Mouse (Mus musculus): ENCODE measurements around the gene Rrp9. TPM values are rescaled to one million over a fixed set of nuclear protein-coding genes. Genes with fewer than 3 reads are reported as not detected.

The Rrp9 gene
- 41.0 and 41.2 TPM in 2 replicates for polyA plus RNA-seq (2014; fragmentation: Nextera tagmentation; extraction: Ambion mirVana)

DNA sequence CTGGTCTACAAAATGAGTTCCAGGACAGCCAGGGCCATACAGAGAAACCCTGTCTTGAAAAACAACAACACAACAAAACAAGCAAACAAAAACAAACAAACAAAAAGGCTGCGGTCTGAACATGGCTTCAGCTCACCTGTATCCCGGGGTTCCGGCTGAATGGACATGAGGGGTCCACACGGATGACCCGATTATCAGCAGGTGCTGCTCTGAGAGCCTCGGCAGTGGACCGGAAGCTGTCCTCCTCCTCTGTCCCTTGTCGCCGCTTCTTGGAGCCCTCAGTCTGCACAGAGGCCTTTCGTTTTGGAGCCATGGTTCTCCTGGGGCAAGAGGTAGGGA lies at the start of gene Rrp9:
Gene Rrp9, plus strand, starts transcription at position 301 of the 339 bp plus-strand sequence.
- WGBS = 87% methylated on average over 10 of the region's 10 CpGs

DNA sequence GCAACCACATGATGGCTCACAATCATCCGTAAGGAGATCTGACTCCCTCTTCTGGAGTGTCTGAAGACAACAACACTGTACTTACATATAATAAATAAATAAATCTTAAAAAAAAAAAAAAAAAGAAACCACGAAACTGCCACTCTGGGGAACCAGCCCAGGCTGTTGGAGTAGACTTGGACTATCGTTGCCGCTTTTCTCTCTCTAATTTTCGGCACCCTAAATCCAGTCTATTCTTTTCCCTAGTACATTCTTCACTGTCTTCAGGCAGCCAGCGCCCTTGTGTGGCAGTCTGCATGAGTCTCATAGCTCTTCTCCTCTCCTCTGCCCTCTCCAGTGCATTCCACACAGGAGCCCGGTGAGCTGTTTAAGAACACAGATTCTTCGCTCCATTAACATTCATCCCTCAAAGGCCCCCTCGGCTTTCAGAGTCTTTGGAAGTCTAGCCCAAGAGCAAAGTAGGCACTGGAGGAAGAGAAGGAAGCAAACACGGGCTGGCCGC lies 47.0 kb upstream of the Rrp9 start:
- H3K9ac ChIP-seq (replicated peaks; ENCODE audit: low read length) = peak overlapping the region; percentile 62
- peaks cover 30% of the 10 kb centered on the region for H3K36me3 ChIP-seq (ENCODE audit: control insufficient read depth, insufficient read depth, low read length)
- WGBS = 17% methylated on average over 11 of the region's 11 CpGs
- H3K4me2 ChIP-seq (ENCODE audit: low read length) = peak overlapping the region; percentile 94
- H3K27me3 ChIP-seq (ENCODE audit: control insufficient read depth, insufficient read depth, low read length) = no peaks in the 10 kb centered on the region
- no peaks in the 10 kb centered on the region for H3K9me3 ChIP-seq (ENCODE audit: control insufficient read depth, low read length)
- peak overlapping the region; percentile 93 for H3K27ac ChIP-seq (replicated peaks; ENCODE audit: low read depth, low read length)
- peak; percentile 63 for ATAC-seq (ENCODE audit: low FRiP score, low TSS enrichment)
- DNase-seq = no peak
- H3K4me3 ChIP-seq (replicated peaks; ENCODE audit: low read depth, low read length) = peak overlapping the region; percentile 68
- H3K4me1 ChIP-seq (ENCODE audit: control insufficient read depth, insufficient read depth, low read length) = peaks cover 6% of the 10 kb centered on the region

More for the DNA sequence above, at the start of gene Rrp9:
- Histone ChIP-seq H3K9me3 (ENCODE audit: control insufficient read depth, low read length) (no peaks in the 10 kb centered on the region), H3K4me3 (replicated peaks; ENCODE audit: low read depth, low read length) (peak within 1 kb of the TSS; percentile 66), H3K27ac (replicated peaks; ENCODE audit: low read depth, low read length) (0 out of 2 replicates have a peak within 1 kb of the TSS, but pooled peaks have one; percentile 26), H3K27me3 (ENCODE audit: control insufficient read depth, insufficient read depth, low read length) (no peaks in the 10 kb centered on the region), H3K4me1 (ENCODE audit: control insufficient read depth, insufficient read depth, low read length) (peaks cover 12% of the 10 kb centered on the region), H3K36me3 (ENCODE audit: control insufficient read depth, insufficient read depth, low read length) (peaks cover 6% of the 10 kb centered on the region; the same call in 1 of the 2 replicates), H3K9ac (replicated peaks; ENCODE audit: low read length) (no peak within 1 kb of the TSS; the same call in 1 of the 2 replicates), H3K4me2 (ENCODE audit: low read length) (peak within 1 kb of the TSS; percentile 33; the same call in 1 of the 2 replicates)
- DNase-seq (no peak), ATAC-seq (ENCODE audit: low FRiP score, low TSS enrichment) (no peak)

DNA sequence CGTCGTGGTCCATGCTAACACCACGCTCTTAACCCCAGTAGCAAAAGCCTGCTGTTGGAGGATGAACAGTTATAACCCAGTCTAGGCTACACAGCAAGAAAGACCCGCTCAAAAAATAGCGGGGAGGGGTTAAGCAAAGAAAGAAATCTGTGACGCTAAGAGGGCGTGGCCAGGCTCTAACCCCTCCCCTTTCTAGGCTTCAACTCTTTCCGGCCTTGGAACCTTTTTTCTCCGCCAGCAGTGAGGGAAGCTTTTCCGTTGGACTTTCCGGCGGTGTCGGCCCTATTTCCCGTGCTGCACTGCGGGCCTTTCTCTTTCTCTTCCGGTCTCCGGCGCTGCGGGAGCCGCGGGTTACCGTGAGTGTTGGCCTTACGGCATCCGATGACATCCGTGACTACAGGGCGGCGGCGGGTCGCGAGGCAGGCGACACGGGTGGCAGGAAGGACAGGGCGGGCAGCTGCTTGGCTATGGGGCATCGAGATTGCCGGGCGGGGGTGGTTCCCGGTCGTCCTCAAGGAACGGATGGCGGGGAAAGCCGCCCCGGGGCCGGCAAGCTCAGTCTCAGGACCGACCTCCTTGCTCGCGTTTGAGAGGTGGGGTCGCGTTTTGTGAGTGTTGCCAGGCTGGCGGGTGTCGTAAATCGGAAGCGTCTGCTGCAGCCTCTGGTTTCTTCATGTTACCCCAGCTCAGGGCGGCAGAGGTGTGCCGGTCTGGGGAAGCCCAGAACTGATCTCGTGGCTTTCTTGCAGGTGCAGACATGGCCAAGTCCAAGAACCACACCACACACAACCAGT lies 46.3 kb upstream of the Rrp9 start, which contains the start of gene Rpl29:
Gene Rpl29, plus strand, starts transcription at position 234 of the 794 bp plus-strand sequence.
- Histone ChIP-seq H3K4me3 (replicated peaks; ENCODE audit: low read depth, low read length) (peak within 1 kb of the TSS; percentile 68), H3K27ac (replicated peaks; ENCODE audit: low read depth, low read length) (peak within 1 kb of the TSS; percentile 93), H3K4me2 (ENCODE audit: low read length) (peak within 1 kb of the TSS; percentile 94), H3K36me3 (ENCODE audit: control insufficient read depth, insufficient read depth, low read length) (peaks cover 35% of the 10 kb centered on the region), H3K4me1 (ENCODE audit: control insufficient read depth, insufficient read depth, low read length) (peaks cover 6% of the 10 kb centered on the region), H3K9me3 (ENCODE audit: control insufficient read depth, low read length) (no peaks in the 10 kb centered on the region), H3K9ac (replicated peaks; ENCODE audit: low read length) (peak within 1 kb of the TSS; percentile 88), H3K27me3 (ENCODE audit: control insufficient read depth, insufficient read depth, low read length) (no peaks in the 10 kb centered on the region)
- DNase-seq (peak; percentile 97), ATAC-seq (ENCODE audit: low FRiP score, low TSS enrichment) (peak; percentile 92)
- under 1% methylated on average over 55 of the region's 55 CpGs for WGBS

DNA sequence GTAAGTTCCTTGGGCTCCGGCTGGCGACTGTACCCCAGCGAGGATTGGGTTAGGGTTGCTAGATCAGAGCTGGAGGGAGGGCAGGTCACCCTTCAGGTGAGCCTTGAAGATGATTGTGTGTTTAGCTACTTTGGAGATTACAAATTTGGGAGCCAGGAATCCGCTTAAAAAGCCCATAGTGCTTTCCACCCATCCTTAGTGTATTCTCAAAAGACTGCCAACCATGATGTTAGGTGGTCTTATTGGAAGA lies 45.8 kb upstream of the Rrp9 start:
- Histone ChIP-seq H3K4me3 (replicated peaks; ENCODE audit: low read depth, low read length) (peak overlapping the region; percentile 68), H3K36me3 (ENCODE audit: control insufficient read depth, insufficient read depth, low read length) (peaks cover 35% of the 10 kb centered on the region), H3K27ac (replicated peaks; ENCODE audit: low read depth, low read length) (peak overlapping the region; percentile 93), H3K4me2 (ENCODE audit: low read length) (peak overlapping the region; percentile 94), H3K27me3 (ENCODE audit: control insufficient read depth, insufficient read depth, low read length) (no peaks in the 10 kb centered on the region), H3K4me1 (ENCODE audit: control insufficient read depth, insufficient read depth, low read length) (peaks cover 6% of the 10 kb centered on the region), H3K9me3 (ENCODE audit: control insufficient read depth, low read length) (no peaks in the 10 kb centered on the region), H3K9ac (replicated peaks; ENCODE audit: low read length) (peak overlapping the region; percentile 88)
- no peak for DNase-seq
- WGBS = under 1% methylated on average over 4 of the region's 4 CpGs
- ATAC-seq (ENCODE audit: low FRiP score, low TSS enrichment) = no peak; the same call in 1 of the 2 replicates

DNA sequence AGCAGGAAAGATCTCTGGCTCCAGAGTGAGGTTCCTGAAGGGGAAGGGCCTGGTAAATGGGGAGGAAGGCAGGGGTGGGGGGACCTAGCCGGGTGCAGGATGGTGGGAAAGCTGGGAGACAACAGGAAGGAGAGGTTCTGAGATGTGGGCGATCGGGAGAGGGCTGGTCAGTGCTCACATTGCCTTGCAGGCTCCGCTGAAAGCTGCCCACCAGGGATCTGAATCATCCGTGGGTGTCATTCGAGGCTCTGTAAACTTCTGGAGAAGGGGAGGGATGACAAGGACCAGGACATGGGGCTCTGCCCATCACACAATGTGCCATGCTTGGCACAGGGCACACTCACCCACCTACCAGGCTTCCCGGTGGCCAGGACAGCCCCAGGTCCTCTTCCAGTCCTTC lies 42.4 kb upstream of the Rrp9 start:
- Histone ChIP-seq H3K9me3 (ENCODE audit: control insufficient read depth, low read length) (no peaks in the 10 kb centered on the region), H3K4me1 (ENCODE audit: control insufficient read depth, insufficient read depth, low read length) (peaks cover 11% of the 10 kb centered on the region), H3K9ac (replicated peaks; ENCODE audit: low read length) (no peak overlapping the region), H3K27me3 (ENCODE audit: control insufficient read depth, insufficient read depth, low read length) (no peaks in the 10 kb centered on the region), H3K27ac (replicated peaks; ENCODE audit: low read depth, low read length) (no peak overlapping the region), H3K36me3 (ENCODE audit: control insufficient read depth, insufficient read depth, low read length) (peaks cover 35% of the 10 kb centered on the region), H3K4me2 (ENCODE audit: low read length) (no peak overlapping the region), H3K4me3 (replicated peaks; ENCODE audit: low read depth, low read length) (no peak overlapping the region)
- 85% methylated on average over 7 of the region's 7 CpGs for WGBS
- no peak for DNase-seq
- no peak for ATAC-seq (ENCODE audit: low FRiP score, low TSS enrichment)

DNA sequence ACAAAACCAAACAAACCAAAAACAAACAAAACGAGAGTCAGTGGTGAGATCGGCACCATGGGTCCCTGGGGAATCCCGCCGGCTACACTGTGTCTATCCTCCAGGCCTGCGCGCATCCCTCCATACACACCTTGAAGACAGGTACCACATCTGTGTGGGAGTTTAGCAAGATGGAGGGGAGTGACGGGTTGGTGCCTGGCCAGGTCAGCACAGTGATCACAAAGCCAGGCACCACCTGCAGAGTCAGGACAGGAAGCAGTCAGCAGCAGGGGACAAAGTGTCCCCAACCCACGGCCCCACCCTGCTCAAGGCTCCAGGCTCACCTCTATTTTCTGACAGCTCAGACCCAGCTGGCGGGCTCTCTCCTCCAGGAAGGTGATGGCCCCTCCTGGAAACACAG lies 39.2 kb upstream of the Rrp9 start:
- no peak overlapping the region for H3K4me2 ChIP-seq (ENCODE audit: low read length)
- peaks cover 27% of the 10 kb centered on the region for H3K36me3 ChIP-seq (ENCODE audit: control insufficient read depth, insufficient read depth, low read length)
- H3K9me3 ChIP-seq (ENCODE audit: control insufficient read depth, low read length) = no peaks in the 10 kb centered on the region
- H3K27me3 ChIP-seq (ENCODE audit: control insufficient read depth, insufficient read depth, low read length) = no peaks in the 10 kb centered on the region
- H3K4me3 ChIP-seq (replicated peaks; ENCODE audit: low read depth, low read length) = no peak overlapping the region
- 81% methylated on average over 9 of the region's 9 CpGs for WGBS
- H3K27ac ChIP-seq (replicated peaks; ENCODE audit: low read depth, low read length) = no peak overlapping the region
- H3K4me1 ChIP-seq (ENCODE audit: control insufficient read depth, insufficient read depth, low read length) = peaks cover 10% of the 10 kb centered on the region; the same call in 1 of the 2 replicates
- ATAC-seq (ENCODE audit: low FRiP score, low TSS enrichment) (no peak), DNase-seq (no peak)
- H3K9ac ChIP-seq (replicated peaks; ENCODE audit: low read length) = no peak overlapping the region

DNA sequence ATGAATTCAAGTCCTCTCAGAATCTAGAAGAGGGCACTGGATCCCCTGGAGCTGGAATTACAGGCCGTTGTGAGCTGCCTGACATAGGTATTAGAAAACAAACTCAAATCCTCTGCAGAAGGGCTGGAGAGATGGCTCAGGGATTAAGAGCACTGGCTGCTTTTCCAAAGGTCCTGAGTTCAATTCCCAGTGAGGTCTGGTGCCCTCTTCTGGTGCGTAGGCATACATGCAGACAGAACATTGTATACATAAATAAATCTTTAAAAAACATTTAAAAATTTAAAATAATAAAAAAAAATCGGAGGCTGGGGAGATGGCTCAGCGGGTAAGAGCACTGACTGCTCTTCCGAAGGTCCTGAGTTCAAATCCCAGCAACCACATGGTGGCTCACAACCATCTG lies 33.1 kb upstream of the Rrp9 start:
- peaks cover 18% of the 10 kb centered on the region for H3K4me1 ChIP-seq (ENCODE audit: control insufficient read depth, insufficient read depth, low read length)
- H3K27ac ChIP-seq (replicated peaks; ENCODE audit: low read depth, low read length) = no peak overlapping the region
- 79% methylated on average over 5 of the region's 5 CpGs for WGBS
- no peak overlapping the region for H3K4me3 ChIP-seq (replicated peaks; ENCODE audit: low read depth, low read length)
- DNase-seq = no peak
- H3K9me3 ChIP-seq (ENCODE audit: control insufficient read depth, low read length) = no peaks in the 10 kb centered on the region
- no peaks in the 10 kb centered on the region for H3K27me3 ChIP-seq (ENCODE audit: control insufficient read depth, insufficient read depth, low read length)
- no peaks in the 10 kb centered on the region for H3K36me3 ChIP-seq (ENCODE audit: control insufficient read depth, insufficient read depth, low read length)
- no peak overlapping the region for H3K4me2 ChIP-seq (ENCODE audit: low read length)
- no peak overlapping the region for H3K9ac ChIP-seq (replicated peaks; ENCODE audit: low read length)
- no peak for ATAC-seq (ENCODE audit: low FRiP score, low TSS enrichment)

DNA sequence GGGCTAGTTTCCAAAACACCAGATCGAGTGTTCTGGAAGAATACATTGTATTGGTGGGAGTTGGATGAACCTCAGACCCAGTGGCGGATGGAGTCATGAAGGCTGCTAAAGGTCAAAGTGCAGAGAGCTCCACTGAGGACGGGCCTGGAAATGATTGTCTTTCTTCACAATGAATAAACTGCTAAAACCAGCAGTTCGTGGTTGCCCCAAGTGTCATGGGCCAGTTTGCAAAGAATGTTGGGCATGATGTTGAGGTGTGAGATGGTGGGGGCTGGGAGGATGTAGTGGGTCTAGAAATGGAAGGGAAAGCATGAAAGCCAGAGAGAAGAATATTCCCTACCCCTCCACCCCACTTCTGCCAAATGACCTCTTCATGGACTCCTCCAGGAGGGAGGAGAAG lies 30.9 kb upstream of the Rrp9 start:
- DNase-seq = no peak
- no peak overlapping the region for H3K27ac ChIP-seq (replicated peaks; ENCODE audit: low read depth, low read length)
- no peak overlapping the region for H3K4me3 ChIP-seq (replicated peaks; ENCODE audit: low read depth, low read length)
- peaks cover 26% of the 10 kb centered on the region for H3K4me1 ChIP-seq (ENCODE audit: control insufficient read depth, insufficient read depth, low read length)
- no peaks in the 10 kb centered on the region for H3K36me3 ChIP-seq (ENCODE audit: control insufficient read depth, insufficient read depth, low read length)
- H3K9me3 ChIP-seq (ENCODE audit: control insufficient read depth, low read length) = no peaks in the 10 kb centered on the region
- H3K9ac ChIP-seq (replicated peaks; ENCODE audit: low read length) = no peak overlapping the region
- no peaks in the 10 kb centered on the region for H3K27me3 ChIP-seq (ENCODE audit: control insufficient read depth, insufficient read depth, low read length)
- no peak for ATAC-seq (ENCODE audit: low FRiP score, low TSS enrichment)
- 75% methylated on average over 4 of the region's 4 CpGs for WGBS
- H3K4me2 ChIP-seq (ENCODE audit: low read length) = no peak overlapping the region

DNA sequence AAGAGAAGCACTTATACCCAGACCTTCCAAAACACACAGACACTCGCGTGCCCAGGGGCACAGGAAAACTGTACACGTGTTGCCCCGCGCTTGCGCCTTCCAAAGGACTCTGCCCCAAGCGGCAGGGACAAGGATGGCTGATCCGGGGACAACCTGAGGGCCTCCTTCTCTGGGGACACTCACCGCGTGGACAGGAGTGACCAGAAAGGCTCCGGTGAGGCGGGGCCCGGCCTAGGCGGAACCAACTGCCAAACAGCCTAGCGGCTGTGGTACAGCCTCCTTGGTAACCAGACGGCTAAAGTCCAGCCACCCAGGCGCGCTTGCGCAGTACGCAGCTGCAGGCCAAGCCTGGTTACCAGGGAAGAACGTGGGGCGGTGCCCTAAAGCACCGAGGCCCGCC lies 28.4 kb upstream of the Rrp9 start, which contains the start of the genes Abhd14b and Abhd14a:
Gene Abhd14b, plus strand, starts transcription at position 112 of the 400 bp plus-strand sequence.
Gene Abhd14a, minus strand, starts transcription at position 331 of the 400 bp plus-strand sequence.
- WGBS = under 1% methylated on average over 24 of the region's 24 CpGs
- H3K36me3 ChIP-seq (ENCODE audit: control insufficient read depth, insufficient read depth, low read length) = no peaks in the 10 kb centered on the region
- peak; percentile 82 for ATAC-seq (ENCODE audit: low FRiP score, low TSS enrichment)

More for the DNA sequence above, 28.4 kb upstream of the Rrp9 start, which contains the start of the genes Abhd14b and Abhd14a:
- peaks cover 26% of the 10 kb centered on the region for H3K4me1 ChIP-seq (ENCODE audit: control insufficient read depth, insufficient read depth, low read length)
- H3K9ac ChIP-seq (replicated peaks; ENCODE audit: low read length) = peak within 1 kb of the TSS; percentile 70
- peak; percentile 91 for DNase-seq
- no peaks in the 10 kb centered on the region for H3K9me3 ChIP-seq (ENCODE audit: control insufficient read depth, low read length)
- peak within 1 kb of the TSS; percentile 51 for H3K4me3 ChIP-seq (replicated peaks; ENCODE audit: low read depth, low read length)
- H3K27me3 ChIP-seq (ENCODE audit: control insufficient read depth, insufficient read depth, low read length) = no peaks in the 10 kb centered on the region
- H3K27ac ChIP-seq (replicated peaks; ENCODE audit: low read depth, low read length) = peak within 1 kb of the TSS; percentile 77
- peak within 1 kb of the TSS; percentile 76 for H3K4me2 ChIP-seq (ENCODE audit: low read length)
